Mouse (Mus musculus) forebrain, embryonic 10.5 days (tissue): Measurements from ENCODE around the gene Fbxw11. TPM values are rescaled to one million over a fixed set of nuclear protein-coding genes. Genes with fewer than 3 reads are reported as not detected.
"Not testable (repeated sequence)": the region's sequence is repeated elsewhere in the genome, so short reads cannot be mapped to it uniquely, and the experiment has no call there.

Experiments
- DNase-seq: peaks from one replicate; pipeline ENCODE4 v3.0.0-alpha.2; 2017; ENCODE audit warnings: low spot score; ENCODE audit errors: extremely low spot score
- H3K27ac ChIP-seq: fragments of 300-500 bp; sonication (generic); 2 replicates; pipeline ENCODE4 v1.5.1; 2016; ENCODE audit warnings: mild to moderate bottlenecking
- H3K27me3 ChIP-seq: fragments of 300-500 bp; sonication (generic); 2 replicates; pipeline ENCODE4 v1.6.1; 2016; ENCODE audit warnings: mild to moderate bottlenecking; ENCODE audit not compliant: poor library complexity, severe bottlenecking
- H3K36me3 ChIP-seq: fragments of 300-500 bp; sonication (generic); replicated peaks from 2 replicates; pipeline ENCODE4 v1.6.1; 2016; ENCODE audit warnings: mild to moderate bottlenecking, moderate library complexity
- H3K4me1 ChIP-seq: fragments of 300-500 bp; sonication (generic); 2 replicates; pipeline ENCODE4 v1.6.1; 2016
- H3K4me3 ChIP-seq: fragments of 300-500 bp; sonication (generic); 2 replicates; pipeline ENCODE4 v1.5.1; 2016; ENCODE audit warnings: mild to moderate bottlenecking, moderate library complexity
- H3K9me3 ChIP-seq: fragments of 300-500 bp; sonication (generic); 2 replicates; pipeline ENCODE4 v1.6.1; 2016; ENCODE audit warnings: mild to moderate bottlenecking, moderate library complexity
- WGBS: fragments of 180-500 bp; shearing (Covaris S2); methylation state at CpG from one replicate; pipeline ENCODE4 v1.1.7; 2016; 5-methylcytosine and 5-hydroxymethylcytosine counted together
- polyA plus RNA-seq: library from polyadenylated mRNA; unstranded; fragments of >200 nt; fragmentation: Nextera tagmentation; extraction: Ambion mirVana; gene quantifications from 2 replicates; pipeline ENCODE4 v1.2.1, GENCODE M21; 2016

Gene Fbxw11
- polyA plus RNA-seq, 1 experiment from 2014 or later: 87.0 TPM

GRCm38 (mm10) chr11:32707481-32707880 is 65.0 kb downstream of the Fbxw11 start:
- DNase-seq: no peak
- Histone ChIP-seq H3K36me3 (peaks cover 9% of the 10 kb centered on the region), H3K9me3 (no peaks in the 10 kb centered on the region), H3K27me3 (no peaks in the 10 kb centered on the region), H3K27ac (no peak overlapping the region), H3K4me3 (no peak overlapping the region), H3K4me1 (peaks cover 26% of the 10 kb centered on the region)
- 48% methylated on average over 3 of the region's 3 CpGs for WGBS

- H3K36me3 ChIP-seq: peaks cover 17% of the 10 kb centered on the region
- H3K9me3 ChIP-seq: no peaks in the 10 kb centered on the region
- H3K4me1 ChIP-seq: peaks cover 22% of the 10 kb centered on the region
- no peak overlapping the region for H3K4me3 ChIP-seq
- DNase-seq: no peak
- no peaks in the 10 kb centered on the region for H3K27me3 ChIP-seq
- WGBS: 91% methylated on average over 14 of the region's 14 CpGs
- H3K27ac ChIP-seq: no peak overlapping the region
These were observed 66.4 kb downstream of the Fbxw11 start for GRCm38 (mm10) chr11:32708739-32709501.

DNA sequence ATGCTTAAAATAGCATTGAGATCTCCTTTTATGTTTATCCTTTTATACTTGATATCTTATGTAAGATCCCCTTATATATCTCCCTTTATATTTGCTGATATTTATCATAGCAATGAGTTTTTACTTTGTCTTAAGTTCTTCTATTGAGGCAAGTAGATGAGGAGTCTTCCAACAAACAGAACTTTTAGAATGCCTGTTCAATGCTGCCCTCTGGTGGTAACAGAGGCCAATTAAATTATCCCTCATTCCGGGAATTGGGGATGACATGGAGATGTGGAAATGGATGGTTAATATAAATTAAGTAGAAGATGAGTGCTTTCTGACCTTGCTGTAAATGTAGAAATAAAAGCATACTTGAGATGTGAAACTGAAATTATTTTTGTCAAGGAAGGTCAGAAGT is 67.0 kb downstream of the Fbxw11 start:
- peak; percentile 19 for DNase-seq
- 31% methylated on average over 1 of the region's 1 CpGs for WGBS

GRCm38 (mm10) chr11:32714230-32714629 is 71.7 kb downstream of the Fbxw11 start:
- Histone ChIP-seq H3K36me3 (peaks cover 17% of the 10 kb centered on the region), H3K27ac (no peak overlapping the region), H3K4me3 (no peak overlapping the region), H3K27me3 (no peaks in the 10 kb centered on the region), H3K4me1 (0 out of 2 replicates have a peak, but pooled peaks cover 3% of the 10 kb centered on the region), H3K9me3 (no peaks in the 10 kb centered on the region)
- WGBS: 69% methylated on average over 5 of the region's 5 CpGs
- no peak for DNase-seq

More for the DNA sequence above, 67.0 kb downstream of the Fbxw11 start:
- no peak overlapping the region for H3K4me3 ChIP-seq
- no peaks in the 10 kb centered on the region for H3K27me3 ChIP-seq
- peaks cover 19% of the 10 kb centered on the region for H3K4me1 ChIP-seq
- H3K9me3 ChIP-seq: no peaks in the 10 kb centered on the region
- no peak overlapping the region for H3K27ac ChIP-seq
- peaks cover 17% of the 10 kb centered on the region for H3K36me3 ChIP-seq

GRCm38 (mm10) chr11:32714896-32715295 is 72.4 kb downstream of the Fbxw11 start:
- no peaks in the 10 kb centered on the region for H3K27me3 ChIP-seq
- 0 out of 2 replicates have a peak, but pooled peaks cover 3% of the 10 kb centered on the region for H3K4me1 ChIP-seq
- H3K36me3 ChIP-seq: peaks cover 17% of the 10 kb centered on the region
- no peak for DNase-seq
- no peaks in the 10 kb centered on the region for H3K9me3 ChIP-seq
- no peak overlapping the region for H3K4me3 ChIP-seq
- no peak overlapping the region for H3K27ac ChIP-seq
- 95% methylated on average over 2 of the region's 2 CpGs for WGBS

GRCm38 (mm10) chr11:32715495-32715894 is 73.0 kb downstream of the Fbxw11 start:
- no peak overlapping the region for H3K4me3 ChIP-seq
- WGBS: 93% methylated on average over 6 of the region's 6 CpGs

DNA sequence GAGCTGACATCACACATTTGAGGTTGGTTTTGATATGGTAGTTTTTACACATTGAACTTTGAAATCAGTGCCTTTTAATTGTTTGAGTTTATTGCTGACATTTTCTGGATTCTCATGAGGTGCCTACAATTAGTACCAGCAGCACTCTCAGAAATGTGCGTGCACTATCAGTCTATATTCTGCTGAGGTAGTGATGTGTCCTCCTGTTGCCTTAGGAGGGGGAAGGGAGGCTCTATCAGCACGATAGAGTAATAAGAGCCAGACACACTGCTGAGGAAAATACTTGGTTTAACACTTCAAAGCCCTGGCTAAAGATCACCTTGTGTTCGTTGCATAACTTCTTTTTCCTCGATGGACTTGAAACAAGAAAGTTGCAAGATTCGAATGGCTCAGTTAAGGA is 73.4 kb downstream of the Fbxw11 start:
- Histone ChIP-seq H3K36me3 (peaks cover 20% of the 10 kb centered on the region), H3K4me3 (no peak overlapping the region), H3K9me3 (no peaks in the 10 kb centered on the region), H3K27ac (no peak overlapping the region), H3K27me3 (no peaks in the 10 kb centered on the region), H3K4me1 (0 out of 2 replicates have a peak, but pooled peaks cover 3% of the 10 kb centered on the region)
- no peak for DNase-seq
- WGBS: 88% methylated on average over 5 of the region's 5 CpGs

More at GRCm38 (mm10) chr11:32715495-32715894, 73.0 kb downstream of the Fbxw11 start:
- H3K36me3 ChIP-seq: peaks cover 17% of the 10 kb centered on the region
- H3K27ac ChIP-seq: no peak overlapping the region
- H3K9me3 ChIP-seq: no peaks in the 10 kb centered on the region
- no peak for DNase-seq
- no peaks in the 10 kb centered on the region for H3K27me3 ChIP-seq
- H3K4me1 ChIP-seq: 0 out of 2 replicates have a peak, but pooled peaks cover 3% of the 10 kb centered on the region

DNA sequence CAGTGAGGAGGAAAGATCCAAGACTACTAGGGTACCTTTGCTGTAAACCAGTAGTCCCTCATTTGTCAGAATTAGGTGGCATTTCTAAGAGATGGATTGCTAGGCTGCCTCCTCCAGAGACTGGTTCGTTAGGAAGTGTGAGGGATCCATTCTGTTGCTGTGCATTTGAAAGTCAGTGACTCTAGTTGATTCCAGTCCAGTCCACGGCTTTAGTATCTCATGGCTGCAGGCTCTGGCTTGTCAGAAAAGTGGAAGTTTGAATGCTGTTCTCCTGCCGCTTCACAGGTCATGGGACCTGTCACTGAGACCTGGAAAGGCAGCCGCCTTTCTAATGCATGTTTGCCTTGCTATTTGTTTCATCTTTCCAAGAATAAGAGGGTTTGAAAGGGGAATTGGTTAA is 74.4 kb downstream of the Fbxw11 start:
- Histone ChIP-seq H3K27me3 (no peaks in the 10 kb centered on the region), H3K27ac (no peak overlapping the region), H3K9me3 (no peaks in the 10 kb centered on the region), H3K4me3 (no peak overlapping the region), H3K36me3 (peaks cover 17% of the 10 kb centered on the region), H3K4me1 (0 out of 2 replicates have a peak, but pooled peaks cover 3% of the 10 kb centered on the region)
- WGBS: 80% methylated on average over 4 of the region's 4 CpGs
- no peak for DNase-seq

GRCm38 (mm10) chr11:32717711-32718110 is 75.2 kb downstream of the Fbxw11 start:
- not testable (repeated sequence) for H3K27me3 ChIP-seq, H3K27ac ChIP-seq, H3K4me3 ChIP-seq, H3K4me1 ChIP-seq, H3K9me3 ChIP-seq, DNase-seq
- peaks cover 14% of the 10 kb centered on the region for H3K36me3 ChIP-seq
- 90% methylated on average over 9 of the region's 9 CpGs for WGBS

GRCm38 (mm10) chr11:32718371-32718770 is 75.8 kb downstream of the Fbxw11 start:
- 0 out of 2 replicates have a peak, but pooled peaks cover 3% of the 10 kb centered on the region for H3K4me1 ChIP-seq
- H3K9me3 ChIP-seq: no peaks in the 10 kb centered on the region
- H3K36me3 ChIP-seq: peaks cover 14% of the 10 kb centered on the region
- whole genome bisulfite sequencing: 60% methylated on average over 2 of the region's 2 CpGs
- H3K27me3 ChIP-seq: no peaks in the 10 kb centered on the region
- H3K4me3 ChIP-seq: no peak overlapping the region
- no peak overlapping the region for H3K27ac ChIP-seq
- no peak for DNase-seq

GRCm38 (mm10) chr11:32718979-32719378 is 76.5 kb downstream of the Fbxw11 start:
- no peaks in the 10 kb centered on the region for H3K27me3 ChIP-seq
- H3K27ac ChIP-seq: no peak overlapping the region
- H3K9me3 ChIP-seq: no peaks in the 10 kb centered on the region
- DNase-seq: no peak
- H3K4me3 ChIP-seq: no peak overlapping the region
- 0 out of 2 replicates have a peak, but pooled peaks cover 2% of the 10 kb centered on the region for H3K4me1 ChIP-seq
- 93% methylated on average over 4 of the region's 4 CpGs for WGBS
- H3K36me3 ChIP-seq: peaks cover 20% of the 10 kb centered on the region

DNA sequence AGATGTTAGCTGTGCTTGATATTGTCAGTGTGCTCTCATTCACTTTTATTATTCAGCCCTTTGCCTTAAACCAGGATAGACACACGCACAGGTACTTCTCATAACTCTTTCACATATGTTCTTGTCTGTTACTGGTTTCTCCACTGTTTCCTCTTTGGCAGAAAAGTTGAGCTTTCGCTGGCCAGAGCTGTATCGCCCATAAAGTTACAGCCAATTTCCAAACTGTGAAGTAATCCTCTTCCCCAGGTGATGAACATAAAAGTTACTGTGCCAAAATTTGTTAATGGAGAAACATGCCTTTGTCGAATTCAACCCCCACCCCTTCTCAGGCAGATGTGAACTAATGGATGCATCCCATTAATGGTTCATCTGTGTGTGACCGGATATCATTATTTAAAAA is 80.1 kb downstream of the Fbxw11 start:
- DNase-seq: no peak
- Histone ChIP-seq H3K27me3 (no peaks in the 10 kb centered on the region), H3K4me1 (no peaks in the 10 kb centered on the region), H3K4me3 (no peak overlapping the region), H3K9me3 (no peaks in the 10 kb centered on the region), H3K36me3 (peaks cover 41% of the 10 kb centered on the region), H3K27ac (no peak overlapping the region)
- 95% methylated on average over 5 of the region's 5 CpGs for WGBS

GRCm38 (mm10) chr11:32723287-32723686 is 80.8 kb downstream of the Fbxw11 start:
- Histone ChIP-seq H3K27ac (no peak overlapping the region), H3K27me3 (no peaks in the 10 kb centered on the region), H3K4me3 (no peak overlapping the region), H3K4me1 (no peaks in the 10 kb centered on the region), H3K9me3 (no peaks in the 10 kb centered on the region), H3K36me3 (peaks cover 45% of the 10 kb centered on the region)
- 91% methylated on average over 2 of the region's 2 CpGs for WGBS
- no peak for DNase-seq
